Mouse (Mus musculus): ENCODE results near the gene Fv1.

Fv1 gene

GRCm38 (mm10) chr4:147884138-147884537 is 15.4 kb downstream of the Fv1 start:
- no peak for DNase-seq (ENCODE audit: low spot score)

GRCm38 (mm10) chr4:147886158-147886557 is 17.4 kb downstream of the Fv1 start:
- no peak for DNase-seq (ENCODE audit: low spot score)

- DNase-seq (ENCODE audit: low spot score): no peak
These were observed 18.5 kb downstream of the Fv1 start for GRCm38 (mm10) chr4:147887277-147887676.

GRCm38 (mm10) chr4:147888237-147888636 is 19.5 kb downstream of the Fv1 start:
- no peak for DNase-seq (ENCODE audit: low spot score)

- DNase-seq (ENCODE audit: low spot score): peak; percentile 48
These were observed 21.6 kb downstream of the Fv1 start for GRCm38 (mm10) chr4:147890341-147890740.

DNA sequence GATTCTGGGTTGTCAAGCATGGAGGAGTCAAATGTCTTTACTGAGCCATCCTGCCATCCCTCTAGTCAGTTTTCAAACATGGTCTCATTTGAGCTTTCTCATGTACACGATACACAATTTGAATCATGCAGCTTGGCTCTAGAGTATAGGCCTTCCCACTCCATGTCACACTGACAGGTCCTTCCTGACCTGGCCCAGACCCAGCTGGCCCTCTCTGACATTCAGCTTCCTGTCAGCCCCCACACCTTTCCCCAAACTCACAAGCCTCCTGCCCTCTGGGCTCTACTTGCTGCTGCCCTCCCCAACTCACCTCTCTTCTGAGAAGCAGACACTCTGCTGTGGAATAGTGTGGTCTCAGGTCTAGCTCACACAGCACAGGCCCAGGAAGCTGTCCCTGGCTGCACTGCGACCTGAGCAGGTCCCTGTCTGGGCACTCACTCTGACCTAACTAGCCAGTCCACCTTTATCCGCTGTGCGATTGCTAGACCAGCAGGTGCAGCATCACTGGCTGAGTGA is 27.1 kb downstream of the Fv1 start:
- no peak for DNase-seq (ENCODE audit: low spot score)

DNA sequence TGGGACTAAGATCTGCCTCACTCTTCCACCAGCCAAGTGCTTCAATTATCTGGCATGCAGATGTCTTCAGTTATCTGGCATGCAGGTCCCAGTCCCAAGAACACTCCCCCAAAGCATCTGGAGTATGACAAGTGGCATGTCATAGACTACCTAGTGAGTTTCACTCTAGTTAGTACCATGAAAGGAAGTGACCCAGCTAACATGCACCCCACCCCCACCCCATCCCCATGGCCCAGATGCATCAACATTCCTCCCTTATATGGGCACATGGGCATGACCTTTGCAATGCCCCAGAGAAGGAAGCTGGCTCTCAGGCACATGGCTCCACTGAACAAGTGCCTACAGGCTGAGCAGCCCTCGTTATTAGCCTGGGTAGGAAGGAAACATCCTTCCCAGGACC is 27.6 kb downstream of the Fv1 start:
- peak; percentile 27 for DNase-seq (ENCODE audit: low spot score)

- DNase-seq (ENCODE audit: low spot score): no peak
These were observed 28.6 kb downstream of the Fv1 start for GRCm38 (mm10) chr4:147897348-147897747.

GRCm38 (mm10) chr4:147900452-147900851 is 31.7 kb downstream of the Fv1 start:
- DNase-seq (ENCODE audit: low spot score): no peak

DNA sequence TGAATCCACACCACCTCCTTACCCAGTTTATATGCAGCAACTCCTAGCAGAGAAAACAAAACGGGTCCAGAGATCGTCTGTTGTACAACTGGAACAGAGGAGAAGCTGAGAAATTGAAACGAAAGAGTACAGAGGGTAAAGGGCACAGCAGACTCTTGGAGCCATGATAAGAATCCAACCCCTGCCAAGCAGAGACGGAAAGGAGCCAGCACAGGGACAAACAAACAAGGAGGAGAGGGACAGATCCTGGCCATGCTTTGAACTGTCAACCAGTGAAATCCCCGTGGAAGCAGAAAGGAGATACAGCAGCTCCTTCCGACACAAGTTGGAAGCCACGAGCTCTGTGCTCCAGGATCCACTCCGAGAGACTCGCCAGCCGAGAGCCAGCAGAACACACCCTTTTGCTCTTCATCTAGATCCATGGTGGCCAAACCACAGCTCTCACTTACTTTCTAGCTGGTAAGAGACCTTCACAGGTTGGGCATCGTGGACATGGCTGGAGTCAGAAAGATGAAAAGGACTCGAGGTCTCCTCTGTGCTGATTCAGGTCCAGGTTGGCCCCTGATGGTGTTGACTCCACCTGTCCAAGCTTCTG is 34.2 kb downstream of the Fv1 start:
- DNase-seq (ENCODE audit: low spot score): no peak

DNA sequence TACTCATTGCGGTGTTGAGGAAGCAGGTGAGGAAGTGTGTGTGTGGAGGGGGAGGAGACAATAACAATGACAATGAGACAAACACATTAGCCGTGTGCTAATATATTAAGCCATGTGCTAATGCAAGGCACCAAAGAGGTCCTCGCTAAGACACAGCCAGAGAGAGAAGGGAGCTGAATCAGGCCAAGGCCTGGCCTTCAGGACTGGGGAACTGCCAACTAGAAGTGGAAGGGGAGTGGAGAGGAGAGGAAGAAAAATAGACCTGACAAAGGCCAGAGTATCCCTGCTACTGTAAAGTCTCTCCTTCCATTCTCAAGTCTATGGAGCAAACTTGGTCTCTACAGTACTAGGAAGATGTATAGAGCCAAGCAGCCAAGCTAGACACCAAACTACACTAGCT is 34.8 kb downstream of the Fv1 start:
- peak; percentile 32 for DNase-seq (ENCODE audit: low spot score)

DNA sequence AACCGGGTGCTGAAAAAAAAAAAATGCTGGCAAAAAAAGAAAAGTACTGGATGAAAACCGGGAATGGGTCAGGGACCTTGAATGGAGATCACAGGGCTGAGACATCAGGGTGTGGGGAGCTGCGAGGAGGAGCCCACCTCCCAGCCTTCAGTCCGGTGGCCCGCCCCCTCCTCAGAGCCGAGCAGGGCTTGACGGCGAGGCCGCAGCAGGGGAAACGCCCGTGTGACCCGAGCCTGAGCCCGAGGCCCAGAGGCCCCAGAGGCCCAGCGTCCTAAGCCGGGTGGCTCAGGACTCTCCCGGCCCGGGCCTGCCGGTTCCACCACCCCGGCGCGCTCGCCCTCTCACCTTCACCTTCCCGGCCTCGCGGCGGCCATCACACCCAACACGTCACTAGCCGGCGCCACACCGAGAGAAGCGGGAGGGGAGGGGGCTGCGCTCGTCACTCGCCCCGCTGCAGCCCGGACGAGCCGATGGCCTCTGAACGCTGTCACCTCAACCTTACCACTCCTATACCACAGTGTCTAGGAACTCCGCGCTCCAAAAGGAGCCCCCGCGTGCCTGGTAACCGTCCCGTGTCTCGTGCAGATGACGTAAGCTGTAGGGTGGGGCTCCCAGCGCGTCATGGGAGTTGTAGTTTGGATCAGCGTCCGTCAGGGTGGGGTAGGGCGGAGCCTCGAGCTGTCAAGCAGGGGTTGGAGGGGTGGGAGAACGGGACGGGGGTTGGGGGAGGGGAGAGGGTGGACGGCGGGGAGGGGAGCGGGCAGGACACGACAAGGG is 35.7 kb downstream of the Fv1 start, which contains the start of gene Mfn2:
Gene Mfn2, minus strand, starts transcription at position 392 of the 777 bp plus-strand sequence.
- peak; percentile 93 for DNase-seq (ENCODE audit: low spot score)

DNA sequence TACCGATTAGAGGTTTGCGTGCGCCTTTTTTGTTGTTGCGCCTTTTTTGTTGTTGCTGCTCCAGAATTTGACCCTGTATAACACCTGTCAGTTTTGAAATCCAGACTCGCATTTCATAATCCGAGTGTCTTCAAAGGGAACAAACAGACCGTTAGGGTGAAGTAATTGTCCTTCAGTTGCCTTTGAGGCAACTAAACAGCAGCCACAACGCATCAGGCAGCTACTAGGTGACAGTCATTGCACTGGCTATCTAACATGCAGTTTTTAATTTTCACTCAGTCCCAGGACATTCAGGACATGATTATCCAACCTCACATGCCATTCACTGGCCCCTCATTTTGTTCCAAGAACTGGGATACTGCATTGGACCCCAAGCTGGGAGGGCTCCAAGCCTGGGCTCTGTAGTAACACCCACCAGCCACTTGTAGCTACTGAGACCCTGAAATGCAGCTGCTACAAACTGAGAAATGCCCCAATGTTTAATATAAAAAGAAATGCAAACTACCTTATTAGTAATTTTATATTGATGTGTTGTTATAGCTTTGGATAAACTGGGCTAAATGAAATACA is 36.4 kb downstream of the Fv1 start:
- no peak for DNase-seq (ENCODE audit: low spot score)

- peak; percentile 95 for DNase-seq (ENCODE audit: low spot score)
These were observed 37.5 kb downstream of the Fv1 start for GRCm38 (mm10) chr4:147906230-147906629.

DNA sequence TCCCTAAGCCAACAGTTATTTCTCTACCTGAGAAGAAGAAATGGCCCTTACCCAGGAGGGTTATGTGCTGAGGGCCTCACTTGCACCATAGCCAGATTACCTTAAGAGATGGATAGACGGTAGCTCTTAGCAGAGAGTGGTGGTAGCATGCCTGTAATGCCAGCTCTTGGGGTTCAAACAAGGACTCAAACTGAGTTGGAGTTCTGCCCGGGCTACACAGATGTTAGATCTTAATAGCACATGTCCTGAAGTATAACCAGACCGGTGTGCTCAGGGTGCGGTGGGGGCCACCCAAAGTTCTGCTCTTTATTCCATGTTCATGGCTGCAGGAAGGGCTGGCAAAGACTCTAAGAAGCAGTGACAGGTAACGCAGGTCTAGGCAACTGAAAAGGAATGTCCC is 40.7 kb downstream of the Fv1 start:
- no peak for DNase-seq (ENCODE audit: low spot score)

GRCm38 (mm10) chr4:147918459-147919121 is 49.8 kb downstream of the Fv1 start:
- peak; percentile 80 for DNase-seq (ENCODE audit: low spot score)
